Mouse (Mus musculus) heart, embryonic 12.5 days (tissue): ENCODE results near the gene Wnt3. TPM values are rescaled to one million over a fixed set of nuclear protein-coding genes. Genes with fewer than 3 reads are reported as not detected.

Source experiments
- ATAC-seq: fragments of 200-750 bp; cut with Nextera tagmentation; 2 replicates; pipeline ENCODE4 v1.8.0; 2017; ENCODE audit warnings: moderate TSS enrichment, moderate library complexity; ENCODE audit not compliant: insufficient number of reproducible peaks, low FRiP score
- H3K27ac ChIP-seq: fragments of 300-500 bp; sonication (generic); 2 replicates; pipeline ENCODE4 v1.5.1; 2016; ENCODE audit warnings: mild to moderate bottlenecking, moderate library complexity; ENCODE audit not compliant: poor library complexity, severe bottlenecking
- H3K27me3 ChIP-seq: fragments of 300-500 bp; sonication (generic); replicated peaks from 2 replicates; pipeline ENCODE4 v1.6.1; 2016; ENCODE audit warnings: mild to moderate bottlenecking, moderate library complexity
- H3K36me3 ChIP-seq: fragments of 300-500 bp; sonication (generic); 2 replicates; pipeline ENCODE4 v1.6.1; 2016; ENCODE audit warnings: mild to moderate bottlenecking, moderate library complexity
- H3K4me1 ChIP-seq: fragments of 300-500 bp; sonication (generic); replicated peaks from 2 replicates; pipeline ENCODE4 v1.6.1; 2016; ENCODE audit warnings: mild to moderate bottlenecking
- H3K4me2 ChIP-seq: fragments of 300-500 bp; sonication (generic); 2 replicates; pipeline ENCODE4 v1.6.1; 2016; ENCODE audit warnings: mild to moderate bottlenecking, moderate library complexity
- H3K4me3 ChIP-seq: fragments of 300-500 bp; sonication (generic); 2 replicates; pipeline ENCODE4 v1.5.1; 2016; ENCODE audit warnings: mild to moderate bottlenecking
- H3K9ac ChIP-seq: fragments of 300-500 bp; sonication (generic); 2 replicates; pipeline ENCODE4 v1.6.1; 2016; ENCODE audit warnings: mild to moderate bottlenecking, moderate library complexity
- H3K9me3 ChIP-seq: fragments of 300-500 bp; sonication (generic); replicated peaks from 2 replicates; pipeline ENCODE4 v1.6.1; 2016; ENCODE audit warnings: mild to moderate bottlenecking, moderate library complexity
- WGBS: fragments of 180-500 bp; shearing (Covaris S2); methylation state at CpG from one replicate; pipeline ENCODE4 v1.1.7; 2016; 5-methylcytosine and 5-hydroxymethylcytosine counted together
- polyA plus RNA-seq: library from polyadenylated mRNA; unstranded; fragments of >200 nt; fragmentation: Nextera tagmentation; extraction: Ambion mirVana; gene quantifications from 2 replicates; pipeline ENCODE4 v1.2.1, GENCODE M21; 2016

The Wnt3 gene
- polyA plus RNA-seq, 1 experiment from 2014 or later, result 0.23 TPM

GRCm38 (mm10) chr11:103780152-103780551 lies 6.2 kb downstream of the Wnt3 start:
- no peak for ATAC-seq
- Histone ChIP-seq H3K27me3 (peaks cover 74% of the 10 kb centered on the region), H3K27ac (no peak overlapping the region), H3K4me1 (no peaks in the 10 kb centered on the region), H3K36me3 (no peaks in the 10 kb centered on the region), H3K9me3 (no peaks in the 10 kb centered on the region), H3K9ac (no peak overlapping the region), H3K4me2 (no peak overlapping the region), H3K4me3 (no peak overlapping the region)
- 53% methylated on average over 9 of the region's 9 CpGs for WGBS

- Histone ChIP-seq H3K4me1 (no peaks in the 10 kb centered on the region), H3K9ac (no peak overlapping the region), H3K4me2 (no peak overlapping the region), H3K9me3 (no peaks in the 10 kb centered on the region), H3K4me3 (no peak overlapping the region), H3K27me3 (peaks cover 68% of the 10 kb centered on the region), H3K27ac (no peak overlapping the region), H3K36me3 (no peaks in the 10 kb centered on the region)
- 62% methylated on average over 5 of the region's 5 CpGs for WGBS
- ATAC-seq, result no peak
Observed at GRCm38 (mm10) chr11:103789951-103790350, 16.0 kb downstream of the Wnt3 start.

- WGBS, result 28% methylated on average over 9 of the region's 9 CpGs
- ATAC-seq, result no peak; the same call in 1 of the 2 replicates
- no peak overlapping the region for H3K27ac ChIP-seq
- H3K4me2 ChIP-seq, result no peak overlapping the region
- H3K4me3 ChIP-seq, result no peak overlapping the region
- H3K36me3 ChIP-seq, result no peaks in the 10 kb centered on the region
- peaks cover 6% of the 10 kb centered on the region for H3K4me1 ChIP-seq
- H3K9ac ChIP-seq, result no peak overlapping the region
- peaks cover 58% of the 10 kb centered on the region for H3K27me3 ChIP-seq
- peaks cover 15% of the 10 kb centered on the region; the same call in 1 of the 2 replicates for H3K9me3 ChIP-seq
Observed at GRCm38 (mm10) chr11:103801128-103801527, 27.2 kb downstream of the Wnt3 start.

- Histone ChIP-seq H3K4me3 (no peak overlapping the region), H3K27me3 (peaks cover 62% of the 10 kb centered on the region), H3K4me1 (peaks cover 10% of the 10 kb centered on the region), H3K9me3 (peaks cover 15% of the 10 kb centered on the region; the same call in 1 of the 2 replicates), H3K9ac (no peak overlapping the region), H3K27ac (no peak overlapping the region), H3K4me2 (no peak overlapping the region), H3K36me3 (no peaks in the 10 kb centered on the region)
- WGBS, result 77% methylated on average over 11 of the region's 11 CpGs
- no peak for ATAC-seq
Observed at GRCm38 (mm10) chr11:103804126-103804525, 30.2 kb downstream of the Wnt3 start.

GRCm38 (mm10) chr11:103804804-103805203 lies 30.9 kb downstream of the Wnt3 start:
- no peaks in the 10 kb centered on the region for H3K36me3 ChIP-seq
- H3K27ac ChIP-seq, result no peak overlapping the region
- no peak for ATAC-seq
- H3K27me3 ChIP-seq, result peaks cover 63% of the 10 kb centered on the region
- H3K4me1 ChIP-seq, result peaks cover 16% of the 10 kb centered on the region
- H3K4me2 ChIP-seq, result no peak overlapping the region
- H3K9ac ChIP-seq, result no peak overlapping the region
- H3K9me3 ChIP-seq, result peaks cover 15% of the 10 kb centered on the region; the same call in 1 of the 2 replicates
- 58% methylated on average over 4 of the region's 4 CpGs for WGBS
- no peak overlapping the region for H3K4me3 ChIP-seq

- peaks cover 15% of the 10 kb centered on the region; the same call in 1 of the 2 replicates for H3K9me3 ChIP-seq
- peaks cover 91% of the 10 kb centered on the region for H3K27me3 ChIP-seq
- no peak overlapping the region for H3K27ac ChIP-seq
- H3K4me2 ChIP-seq, result no peak overlapping the region
- 44% methylated on average over 12 of the region's 12 CpGs for WGBS
- ATAC-seq, result no peak
- peaks cover 18% of the 10 kb centered on the region for H3K4me1 ChIP-seq
- H3K36me3 ChIP-seq, result no peaks in the 10 kb centered on the region
- no peak overlapping the region for H3K4me3 ChIP-seq
- no peak overlapping the region for H3K9ac ChIP-seq
Observed at GRCm38 (mm10) chr11:103807966-103808365, 34.0 kb downstream of the Wnt3 start.

GRCm38 (mm10) chr11:103808771-103809610 lies 35.0 kb downstream of the Wnt3 start:
- whole genome bisulfite sequencing, result 6% methylated on average over 29 of the region's 29 CpGs
- H3K4me2 ChIP-seq, result peak overlapping the region; percentile 100
- H3K27ac ChIP-seq, result no peak overlapping the region
- no peak for ATAC-seq
- H3K36me3 ChIP-seq, result no peaks in the 10 kb centered on the region
- H3K4me3 ChIP-seq, result peak overlapping the region; percentile 69
- peaks cover 18% of the 10 kb centered on the region for H3K4me1 ChIP-seq
- peaks cover 15% of the 10 kb centered on the region; the same call in 1 of the 2 replicates for H3K9me3 ChIP-seq
- peak overlapping the region; percentile 65 for H3K9ac ChIP-seq
- H3K27me3 ChIP-seq, result peaks cover 99% of the 10 kb centered on the region

GRCm38 (mm10) chr11:103809611-103810598 lies 36.0 kb downstream of the Wnt3 start:
- Histone ChIP-seq H3K27me3 (peaks cover 96% of the 10 kb centered on the region), H3K4me1 (peaks cover 24% of the 10 kb centered on the region), H3K4me2 (peak overlapping the region; percentile 100), H3K9me3 (peaks cover 11% of the 10 kb centered on the region; the same call in 1 of the 2 replicates), H3K36me3 (no peaks in the 10 kb centered on the region), H3K4me3 (peak overlapping the region; percentile 69), H3K27ac (no peak overlapping the region), H3K9ac (peak overlapping the region; percentile 65)
- ATAC-seq, result no peak
- WGBS, result under 1% methylated on average over 102 of the region's 107 CpGs

GRCm38 (mm10) chr11:103810631-103811030 lies 36.7 kb downstream of the Wnt3 start:
- WGBS, result 20% methylated on average over 12 of the region's 12 CpGs
- peaks cover 28% of the 10 kb centered on the region for H3K4me1 ChIP-seq
- H3K4me2 ChIP-seq, result peak overlapping the region; percentile 100
- H3K9ac ChIP-seq, result peak overlapping the region; percentile 65
- H3K4me3 ChIP-seq, result peak overlapping the region; percentile 69
- no peak for ATAC-seq
- peaks cover 91% of the 10 kb centered on the region for H3K27me3 ChIP-seq
- H3K9me3 ChIP-seq, result peaks cover 4% of the 10 kb centered on the region; the same call in 1 of the 2 replicates
- no peaks in the 10 kb centered on the region for H3K36me3 ChIP-seq
- no peak overlapping the region for H3K27ac ChIP-seq

- WGBS, result 76% methylated on average over 25 of the region's 25 CpGs
- Histone ChIP-seq H3K4me3 (no peak overlapping the region), H3K27ac (no peak overlapping the region), H3K9me3 (no peaks in the 10 kb centered on the region), H3K9ac (no peak overlapping the region), H3K27me3 (peaks cover 88% of the 10 kb centered on the region), H3K4me2 (no peak overlapping the region), H3K4me1 (peaks cover 28% of the 10 kb centered on the region), H3K36me3 (no peaks in the 10 kb centered on the region)
- no peak for ATAC-seq
Observed at GRCm38 (mm10) chr11:103811246-103811645, 37.3 kb downstream of the Wnt3 start.

GRCm38 (mm10) chr11:103814808-103815207 lies 40.9 kb downstream of the Wnt3 start:
- Histone ChIP-seq H3K9ac (no peak overlapping the region), H3K27me3 (peaks cover 52% of the 10 kb centered on the region), H3K4me2 (no peak overlapping the region), H3K4me3 (no peak overlapping the region), H3K27ac (no peak overlapping the region), H3K9me3 (no peaks in the 10 kb centered on the region), H3K36me3 (no peaks in the 10 kb centered on the region), H3K4me1 (peaks cover 18% of the 10 kb centered on the region)
- no peak for ATAC-seq
- WGBS, result 9% methylated on average over 3 of the region's 3 CpGs
